Mouse (Mus musculus): ENCODE results near the gene Polr3b.

Gene Polr3b

DNA sequence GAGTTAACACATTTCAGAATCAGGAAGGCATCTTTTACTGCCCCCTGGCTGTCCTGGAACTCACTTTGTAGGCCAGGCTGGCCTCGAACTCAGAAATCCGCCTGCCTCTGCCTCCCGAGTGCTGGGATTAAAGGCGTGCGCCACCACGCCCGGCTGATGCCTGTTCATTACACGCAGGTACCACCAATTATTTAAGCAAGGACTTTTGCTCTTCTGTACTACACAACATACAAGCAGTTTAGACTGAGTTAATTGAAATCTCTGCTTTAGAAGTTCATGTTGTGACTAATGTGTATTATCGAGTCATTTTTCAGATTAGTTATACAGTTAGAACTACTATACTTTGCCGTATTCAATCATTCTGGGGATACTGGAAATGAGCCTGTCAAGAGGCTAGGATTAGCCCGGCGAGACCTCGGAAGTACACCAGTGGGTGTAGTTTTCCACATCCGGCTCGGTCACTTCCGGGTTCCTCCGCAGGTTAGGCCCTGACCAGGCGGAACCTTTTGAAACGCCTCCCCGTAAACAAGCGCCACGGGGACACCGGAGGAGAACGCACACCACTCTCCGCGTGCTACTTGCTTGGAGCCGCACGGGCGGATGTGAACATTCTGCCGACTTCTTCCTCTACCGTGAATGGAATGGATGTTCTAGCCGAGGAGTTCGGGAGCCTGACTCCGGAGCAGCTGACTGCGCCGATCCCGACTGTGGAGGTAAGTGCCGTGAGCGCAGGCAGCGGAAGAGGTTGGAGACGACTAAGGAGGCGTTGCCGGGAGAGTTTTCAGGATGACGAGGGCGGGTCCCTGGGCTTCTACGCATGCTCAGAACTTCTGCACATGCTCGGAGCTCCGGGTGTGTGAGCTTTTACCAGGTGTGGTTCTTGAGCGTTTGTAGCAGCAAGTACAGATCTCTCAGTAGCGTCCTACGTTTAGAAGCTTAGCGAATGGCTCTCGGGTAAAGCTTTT lies at the start of gene Polr3b:
Gene Polr3b (plus strand): TSS at position 467 of the 965 bp plus-strand sequence.
- peak; percentile 88 for DNase-seq (ENCODE audit: low read depth, low spot score)

DNA sequence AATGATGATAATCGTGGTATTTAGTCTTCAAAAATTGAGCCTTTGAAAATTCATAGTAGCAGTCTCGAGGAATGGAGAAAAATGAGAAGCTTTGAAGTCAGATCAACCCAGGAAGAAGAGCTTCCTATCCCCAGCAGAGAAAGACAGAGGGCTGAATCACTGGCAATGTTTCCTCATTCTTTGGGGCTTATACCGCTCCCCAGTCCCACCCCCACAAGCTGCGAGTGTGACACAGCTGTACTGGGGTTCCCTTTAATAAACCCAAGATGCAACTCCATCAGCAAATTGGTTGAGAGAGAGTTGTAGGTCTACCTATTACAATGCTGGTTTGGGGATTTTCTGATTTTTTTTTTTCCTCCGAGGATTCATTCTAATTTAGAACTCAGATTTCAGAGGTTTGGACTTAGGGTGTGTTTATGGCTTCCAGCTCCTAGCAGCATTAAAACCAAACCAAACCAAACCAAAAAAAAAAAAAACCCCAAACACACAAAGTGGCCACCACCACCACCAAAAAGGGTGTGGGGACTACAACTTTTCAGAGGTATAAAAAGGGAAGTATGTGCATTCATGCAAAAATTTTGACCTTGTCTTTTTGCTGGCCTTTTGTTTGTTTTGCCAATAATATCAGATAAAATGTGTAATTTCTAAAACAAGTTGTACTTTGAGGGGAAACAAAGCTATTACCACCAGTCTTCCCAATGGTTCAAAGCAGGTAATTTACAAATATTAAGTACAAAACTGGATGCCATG lies 48.2 kb upstream of the Polr3b start:
- DNase-seq (ENCODE audit: low read depth, low spot score): no peak

DNA sequence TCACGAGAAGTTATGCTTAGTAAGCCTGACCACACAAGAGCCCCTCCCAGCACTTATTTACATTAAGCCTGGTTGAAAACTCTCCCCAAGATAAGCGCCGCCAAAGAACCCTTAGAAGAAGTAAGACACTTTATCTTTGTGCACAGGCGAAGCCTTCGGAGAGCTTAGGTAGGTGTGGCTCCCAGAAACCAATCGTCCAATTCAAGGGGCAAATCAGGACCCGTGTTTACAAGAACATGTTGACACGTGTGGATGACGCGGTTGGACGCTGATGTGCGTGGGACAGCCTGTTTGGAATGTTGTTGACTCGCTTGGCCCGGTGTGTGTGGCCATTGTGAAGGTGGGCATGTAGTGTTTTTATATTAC lies 46.1 kb upstream of the Polr3b start:
- DNase-seq (ENCODE audit: low read depth, low spot score): peak; percentile 49

DNA sequence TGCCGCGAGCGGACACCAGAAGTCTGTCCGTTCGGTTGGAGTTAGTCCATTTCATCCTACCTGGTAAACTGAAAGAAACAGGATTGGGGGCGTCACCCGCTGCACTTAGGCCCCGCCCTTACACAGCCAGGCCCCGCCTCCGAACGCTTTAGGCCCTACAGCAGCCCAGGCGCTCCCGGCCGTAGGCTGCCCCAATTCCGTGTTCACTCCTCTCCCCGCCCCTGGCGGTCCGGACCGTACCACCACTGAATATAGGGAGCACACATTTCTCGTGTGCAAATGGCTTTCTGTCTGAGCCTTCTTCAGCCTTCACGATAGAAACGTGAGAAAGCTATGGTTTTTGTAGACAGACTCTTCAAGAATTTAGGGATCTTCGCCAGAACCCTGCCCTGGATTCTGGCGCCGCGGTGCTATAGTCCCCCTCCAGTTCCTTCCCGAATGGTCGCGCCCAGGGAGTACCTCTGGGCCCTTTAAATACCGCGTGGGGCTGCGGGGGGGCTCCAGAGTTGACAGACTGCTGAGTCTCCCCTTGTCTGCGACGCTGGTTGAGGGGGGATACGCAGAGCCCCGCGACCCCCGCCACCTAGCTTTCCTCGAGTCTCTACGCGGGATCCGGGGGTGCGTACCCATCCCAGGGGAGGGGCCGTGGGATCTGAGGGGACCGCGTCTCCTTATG lies 45.6 kb upstream of the Polr3b start, which contains the start of gene Tcp11l2:
Gene Tcp11l2 (plus strand): TSS at position 232 of the 676 bp plus-strand sequence.
- DNase-seq (ENCODE audit: low read depth, low spot score): peak; percentile 89

DNA sequence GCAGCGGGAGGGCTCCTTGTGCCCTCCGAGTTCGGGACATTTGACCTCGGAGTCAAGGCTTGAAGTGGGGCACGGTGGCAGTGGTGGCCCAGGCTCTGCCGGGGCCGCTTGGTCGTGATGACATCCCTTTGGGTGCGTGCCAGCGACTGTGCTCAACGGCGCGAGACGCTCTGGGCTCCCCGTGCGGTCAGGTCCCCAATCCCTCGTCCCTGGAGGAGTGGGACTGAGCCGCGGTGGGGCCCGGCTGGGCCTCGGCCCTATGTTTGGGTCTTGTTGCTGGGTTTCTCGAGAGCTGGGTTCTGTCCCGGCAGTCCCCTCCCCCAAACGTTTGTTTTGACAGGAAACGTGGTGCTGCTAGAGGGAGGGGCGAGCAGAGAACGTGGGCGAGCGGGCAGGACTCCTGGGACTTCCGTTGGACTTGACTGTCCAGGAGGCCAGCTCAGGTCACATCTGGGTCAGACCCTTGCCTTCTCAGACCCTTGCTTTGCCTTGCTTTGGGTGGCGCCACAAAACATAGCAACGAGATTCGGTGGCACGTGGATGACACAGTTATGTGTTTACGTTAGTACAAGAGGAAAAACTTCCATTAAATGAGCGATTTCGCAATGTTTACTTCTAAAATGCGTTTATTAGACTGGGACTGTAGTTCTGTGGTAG lies 44.9 kb upstream of the Polr3b start:
- peak; percentile 42 for DNase-seq (ENCODE audit: low read depth, low spot score)

DNA sequence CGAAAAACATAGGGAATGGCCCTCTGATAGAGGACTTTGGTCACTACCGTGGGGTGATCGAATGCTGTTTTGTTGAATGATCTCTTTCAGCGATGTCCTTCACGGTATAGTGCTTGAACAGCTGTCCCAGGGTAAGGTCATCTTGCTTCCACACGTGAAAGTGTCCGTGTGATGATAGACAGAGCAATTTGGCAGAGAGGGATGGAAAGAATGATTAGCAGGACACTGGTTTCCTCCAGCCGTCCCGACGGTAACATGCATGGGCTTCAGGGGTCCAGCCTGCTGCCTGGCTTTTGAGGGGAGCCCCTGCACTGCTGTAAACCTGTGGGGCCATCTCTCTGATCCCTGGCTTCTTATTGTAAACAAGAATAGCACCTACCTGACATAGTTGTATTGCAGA lies 43.4 kb upstream of the Polr3b start:
- no peak for DNase-seq (ENCODE audit: low read depth, low spot score)

DNA sequence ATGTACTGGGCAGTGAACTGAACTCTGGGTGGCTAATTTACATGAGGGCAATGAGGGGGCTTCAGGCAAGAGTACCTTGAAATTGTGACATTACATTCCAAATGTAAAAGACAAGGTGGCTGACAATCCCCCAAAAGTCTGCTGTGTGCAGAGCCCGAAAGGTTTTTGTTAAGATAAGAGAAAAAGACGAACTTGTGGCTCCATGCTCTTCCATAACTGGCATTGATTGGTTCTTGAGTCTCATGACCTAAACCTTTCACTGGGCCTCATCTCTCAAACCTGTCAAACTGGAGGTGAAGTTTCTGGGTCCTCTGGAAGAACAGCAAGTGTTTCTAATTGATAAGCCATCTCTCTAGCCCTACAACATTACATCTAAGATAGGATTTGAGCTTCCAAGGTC lies 42.6 kb upstream of the Polr3b start:
- no peak for DNase-seq (ENCODE audit: low read depth, low spot score)

DNA sequence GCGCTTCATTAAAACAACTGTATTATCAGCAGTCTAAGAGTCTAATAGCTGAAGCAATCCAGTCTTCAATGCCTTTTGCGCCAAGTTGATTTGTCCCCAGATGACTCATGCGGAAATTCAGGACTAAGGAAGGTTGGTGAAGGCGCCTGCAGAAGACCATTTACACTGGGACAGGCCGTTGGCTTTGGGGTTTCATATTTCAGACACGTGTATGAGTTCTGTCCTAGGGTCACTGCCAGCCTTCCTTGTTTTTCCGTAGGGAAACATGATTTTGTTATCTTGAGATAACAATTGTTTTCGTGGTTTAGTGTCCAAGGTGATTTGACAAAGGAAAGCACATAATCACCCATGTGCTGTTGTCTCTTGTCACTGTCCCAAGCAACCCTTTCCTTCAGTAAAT lies 40.9 kb upstream of the Polr3b start:
- no peak for DNase-seq (ENCODE audit: low read depth, low spot score)

DNA sequence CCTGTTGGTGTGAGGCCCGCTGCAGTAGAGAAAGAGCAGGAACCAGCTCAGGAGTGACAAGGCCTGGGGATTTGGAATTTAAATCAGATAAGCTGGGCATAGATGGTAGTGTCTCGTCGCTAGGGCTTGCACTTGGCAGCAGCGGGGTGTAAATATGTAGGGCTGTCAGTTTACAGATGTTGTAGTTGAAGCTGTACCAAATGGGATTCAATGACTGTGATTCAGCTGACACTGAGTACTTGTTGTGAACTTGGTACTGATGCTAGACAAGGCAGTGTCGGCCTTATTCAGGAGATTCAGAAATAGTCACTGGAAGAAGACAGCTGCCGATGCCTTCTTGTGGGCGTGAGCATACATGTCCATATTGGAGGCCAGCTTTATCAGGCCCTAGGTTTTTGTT lies 39.9 kb upstream of the Polr3b start:
- DNase-seq (ENCODE audit: low read depth, low spot score): no peak

DNA sequence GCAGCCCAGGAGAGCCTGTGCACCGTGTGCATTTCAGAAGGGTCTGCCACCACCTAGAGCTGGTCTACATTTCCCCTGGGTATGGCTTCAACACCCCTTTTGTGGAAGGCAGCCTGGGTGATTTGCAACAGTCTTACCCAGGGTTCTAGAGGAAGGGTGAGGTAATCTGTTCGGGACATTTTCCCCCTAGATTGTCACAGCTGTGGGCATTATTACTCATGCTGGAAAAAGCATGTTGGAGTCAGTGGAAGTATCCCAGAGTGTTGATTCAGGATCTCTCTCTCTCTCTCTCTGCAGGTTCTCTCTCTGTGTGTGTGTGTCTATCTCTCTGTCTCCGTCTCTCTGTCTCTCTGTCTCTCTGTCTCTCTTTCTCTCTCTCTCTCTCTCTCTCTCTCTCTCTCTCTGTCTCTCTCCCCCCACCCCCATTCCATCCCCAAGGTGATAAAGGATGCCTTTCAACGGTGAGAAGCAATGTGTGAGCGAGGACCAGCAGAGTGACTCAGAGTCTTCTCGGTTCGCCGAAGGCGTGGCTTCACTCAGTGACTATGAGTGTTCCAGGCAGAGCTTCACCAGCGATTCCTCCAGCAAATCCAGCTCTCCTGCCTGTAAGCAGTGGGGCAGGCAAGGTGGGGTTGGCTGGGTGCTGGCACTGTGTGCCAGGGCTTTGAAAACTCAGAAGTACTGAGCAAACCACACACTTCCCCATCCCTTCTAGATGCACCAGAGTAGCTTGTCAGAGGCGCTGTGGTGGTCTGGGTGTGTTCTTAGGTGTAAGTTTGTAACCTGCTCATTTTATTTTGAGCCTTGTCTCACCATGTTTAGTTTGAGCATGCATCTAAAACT lies 37.4 kb upstream of the Polr3b start:
- DNase-seq (ENCODE audit: low read depth, low spot score): no peak

DNA sequence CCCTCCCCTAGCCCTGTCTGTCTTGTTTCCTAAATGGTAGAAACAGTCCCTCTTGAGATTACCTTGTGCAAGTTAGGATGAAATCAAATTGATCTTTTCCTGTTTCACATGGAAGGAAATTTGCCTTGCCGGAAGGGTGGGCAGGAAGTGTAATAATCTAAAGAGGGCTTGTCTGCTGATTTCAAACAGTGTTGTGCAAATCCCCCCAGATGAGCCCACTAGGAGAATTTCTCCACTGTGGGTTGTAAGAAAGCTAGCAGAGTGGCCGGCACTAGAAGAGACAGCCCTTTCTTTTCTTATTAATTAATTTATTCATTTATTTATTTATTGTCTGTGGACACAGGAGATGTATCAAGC lies 36.8 kb upstream of the Polr3b start:
- DNase-seq (ENCODE audit: low read depth, low spot score): no peak

DNA sequence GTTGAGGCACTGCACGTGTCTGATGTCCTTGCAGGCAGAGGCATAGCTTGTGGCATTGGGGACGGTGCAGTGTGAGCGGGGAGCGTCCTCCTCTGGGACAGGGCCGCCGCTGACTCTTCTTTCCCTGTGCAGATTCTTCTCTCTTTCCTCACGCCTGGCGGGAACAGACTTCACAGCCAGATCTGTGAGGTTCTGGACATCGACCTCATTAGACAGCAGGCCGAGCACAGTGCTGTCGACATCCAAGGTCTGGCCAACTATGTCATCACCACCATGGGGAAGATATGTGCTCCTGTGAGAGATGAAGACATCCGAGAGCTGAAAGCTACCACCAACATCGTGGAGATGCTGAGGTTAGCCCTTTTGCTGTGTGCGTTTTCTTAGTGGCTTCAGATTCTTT lies 31.1 kb upstream of the Polr3b start:
- no peak for DNase-seq (ENCODE audit: low read depth, low spot score)

DNA sequence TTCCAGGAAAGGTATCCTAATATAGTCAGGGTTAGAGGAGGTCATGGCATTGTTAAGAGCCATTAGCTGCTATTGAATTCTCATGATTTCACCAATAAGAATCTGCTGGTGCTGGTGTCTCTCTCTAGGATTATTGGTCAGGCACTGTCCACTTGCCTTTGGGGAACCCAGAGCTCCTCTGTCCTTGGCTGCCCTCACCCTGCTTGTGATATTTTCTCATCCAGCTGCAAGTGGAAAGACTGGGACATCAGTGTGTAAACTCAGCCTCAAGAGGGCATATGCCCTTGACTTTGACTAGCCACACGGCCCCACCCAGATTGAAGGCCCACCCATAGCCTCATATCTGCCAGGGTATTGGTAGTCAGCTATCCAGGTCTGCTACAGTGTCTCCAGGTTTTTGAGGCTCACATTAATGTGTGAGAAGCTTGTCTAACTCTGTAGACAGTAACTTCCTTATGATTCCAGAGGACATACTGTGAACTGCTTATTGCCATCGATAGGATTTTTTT lies 30.4 kb upstream of the Polr3b start:
- DNase-seq (ENCODE audit: low read depth, low spot score): no peak

DNA sequence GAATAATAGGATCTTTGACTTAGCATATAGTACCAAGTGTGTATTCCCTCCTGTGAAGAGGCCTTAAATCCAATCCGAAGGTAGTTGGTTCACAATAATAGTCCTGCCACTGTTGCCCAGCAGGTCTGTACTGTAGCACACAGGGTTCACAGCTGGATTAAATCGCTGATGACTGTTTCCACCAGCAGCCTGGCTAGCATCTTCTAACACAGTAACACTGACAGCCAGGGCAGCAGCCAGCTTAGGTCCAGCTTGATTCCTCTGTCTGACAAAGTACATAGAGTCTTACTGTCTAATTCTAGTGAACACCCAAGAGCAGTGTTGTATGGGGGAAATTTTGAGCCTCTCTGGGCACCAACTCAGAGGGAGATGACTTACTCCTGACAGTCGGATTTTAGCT lies 29.3 kb upstream of the Polr3b start:
- no peak for DNase-seq (ENCODE audit: low read depth, low spot score)

DNA sequence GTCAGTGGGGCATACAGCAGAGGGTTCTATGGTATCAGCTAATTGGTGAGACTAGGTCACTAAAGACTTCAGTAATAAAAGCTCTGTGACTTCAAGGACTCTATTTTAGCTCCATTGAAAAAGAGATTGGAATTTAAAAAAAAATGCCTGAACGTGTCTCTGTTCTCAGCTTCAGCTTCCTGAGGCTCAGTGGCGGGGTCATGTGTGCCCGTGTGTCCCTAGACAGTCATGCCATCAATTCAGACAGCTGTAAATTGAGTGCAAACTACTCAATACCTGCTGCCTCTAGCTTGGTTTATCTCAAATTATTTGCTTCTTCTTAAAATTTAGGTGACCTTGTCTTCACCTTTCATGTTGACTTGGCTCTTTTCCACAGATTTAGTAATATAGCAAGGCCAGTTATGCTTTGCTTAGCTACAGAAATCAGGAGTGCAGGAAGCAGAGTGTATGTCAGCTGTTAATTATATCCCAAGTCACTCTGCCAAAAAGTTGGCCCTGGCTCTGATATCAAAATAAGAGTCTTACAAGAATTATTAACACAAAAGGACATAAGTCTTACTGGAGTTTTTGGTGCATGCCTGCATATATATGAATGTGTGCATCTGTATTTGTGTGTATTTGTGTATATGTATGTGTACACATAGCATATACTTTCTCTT lies 24.8 kb upstream of the Polr3b start:
- DNase-seq (ENCODE audit: low read depth, low spot score): no peak

DNA sequence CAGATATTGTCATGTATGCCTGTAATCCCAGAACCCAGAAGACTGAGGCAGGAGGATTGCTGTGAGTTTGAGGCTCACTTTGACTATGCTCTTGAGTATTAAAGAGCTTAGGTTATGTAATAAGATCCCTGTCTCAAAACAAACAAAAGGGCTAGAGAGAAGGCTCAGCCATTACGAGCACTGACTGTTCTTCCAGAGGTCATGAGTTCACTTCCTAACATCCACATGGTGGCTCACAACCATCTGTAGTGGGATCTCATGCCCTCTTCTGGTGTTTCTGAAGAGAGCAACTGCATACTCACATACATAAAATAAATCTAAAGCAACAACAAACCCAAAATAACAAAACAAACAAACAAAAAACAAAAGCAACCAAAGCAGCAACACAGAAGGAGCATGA lies 23.9 kb upstream of the Polr3b start:
- no peak for DNase-seq (ENCODE audit: low read depth, low spot score)

DNA sequence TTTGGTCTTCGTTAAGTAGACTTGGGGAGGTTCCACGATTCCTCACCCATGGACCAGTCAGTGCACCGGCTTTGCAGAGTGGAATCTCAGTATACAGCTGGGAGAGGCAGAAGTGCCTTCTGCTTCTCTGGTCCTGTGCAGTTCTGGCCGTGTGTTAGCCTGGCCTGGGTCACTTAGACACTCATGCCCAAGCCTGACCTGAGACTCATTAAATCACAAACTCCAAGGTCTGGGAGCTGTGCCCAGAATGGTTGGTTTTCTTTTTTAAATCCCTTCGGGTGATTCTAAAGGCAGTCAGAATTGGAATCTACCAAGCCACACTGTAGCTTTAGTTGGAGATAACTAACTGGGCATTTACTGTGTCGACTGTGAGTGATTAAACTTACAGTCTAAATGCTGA lies 22.0 kb upstream of the Polr3b start:
- no peak for DNase-seq (ENCODE audit: low read depth, low spot score)

DNA sequence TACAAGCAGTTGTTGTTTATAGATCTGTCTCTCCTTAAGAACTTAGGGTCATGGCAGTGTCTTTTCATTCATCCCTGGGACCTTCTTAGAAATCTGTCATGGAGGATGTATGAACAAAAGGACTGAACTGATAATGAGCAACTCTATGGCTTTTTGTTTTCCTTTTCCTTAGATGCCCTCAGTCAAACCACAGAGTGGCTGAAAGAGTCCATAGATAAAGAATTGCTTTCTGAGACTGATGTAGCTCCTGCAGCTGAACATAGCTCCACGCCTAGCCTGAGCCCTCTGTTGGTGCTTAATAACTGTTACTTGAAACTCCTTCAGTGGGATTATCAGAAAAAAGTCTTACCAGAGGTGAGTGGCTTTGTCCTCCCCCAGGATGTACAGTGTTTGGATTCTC lies 17.8 kb upstream of the Polr3b start:
- DNase-seq (ENCODE audit: low read depth, low spot score): no peak

DNA sequence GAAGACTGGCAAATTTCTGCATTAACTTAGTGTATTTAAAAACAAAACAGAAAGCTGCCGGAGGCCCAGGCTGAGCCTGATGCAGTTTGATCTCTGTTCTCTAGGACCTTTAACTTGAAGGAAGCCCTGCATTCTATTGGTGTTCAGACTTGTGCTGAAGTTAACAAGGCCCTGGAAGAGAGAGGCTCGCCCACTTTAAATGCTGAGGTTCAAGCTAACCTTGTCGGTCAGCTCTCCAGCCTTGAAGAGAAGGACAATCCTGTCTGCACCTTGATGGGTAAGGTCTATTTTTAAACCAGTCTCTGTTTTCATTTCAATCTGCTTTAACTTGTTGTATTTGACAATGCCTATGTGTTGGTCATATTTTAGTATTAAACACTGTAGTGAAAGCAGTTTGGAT lies 13.7 kb upstream of the Polr3b start:
- DNase-seq (ENCODE audit: low read depth, low spot score): no peak

DNA sequence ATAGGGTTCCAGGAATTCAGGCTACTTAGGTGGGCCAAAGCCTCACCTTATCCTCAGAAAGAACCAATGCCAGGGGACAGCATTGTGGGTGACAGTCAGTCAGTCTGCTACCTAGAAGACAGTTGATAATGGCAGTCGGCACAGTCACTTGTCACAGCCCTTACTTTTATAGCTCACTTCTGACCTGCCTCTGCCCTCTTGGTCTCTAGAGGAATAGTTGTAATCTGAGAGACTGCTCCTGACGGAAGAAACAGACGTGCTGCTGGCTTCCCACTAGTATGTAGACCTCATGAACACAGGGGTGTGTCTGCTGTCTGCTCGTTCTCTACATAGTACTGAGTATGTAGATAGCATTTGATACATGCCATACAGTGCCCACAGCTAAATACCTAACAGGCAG lies 11.8 kb upstream of the Polr3b start:
- DNase-seq (ENCODE audit: low read depth, low spot score): no peak
